Mouse (Mus musculus): ENCODE results near the gene Tmem233.

Gene Tmem233

GRCm38 (mm10) chr5:116004271-116004670 lies 78.8 kb downstream of the Tmem233 start:
- DNase-seq (ENCODE audit: low spot score), result no peak

- no peak for DNase-seq (ENCODE audit: low spot score)
These were observed 79.2 kb downstream of the Tmem233 start for GRCm38 (mm10) chr5:116003825-116004224.

GRCm38 (mm10) chr5:116003154-116003553 lies 79.9 kb downstream of the Tmem233 start:
- no peak for DNase-seq (ENCODE audit: low spot score)

- no peak for DNase-seq (ENCODE audit: low spot score)
These were observed 85.7 kb downstream of the Tmem233 start for GRCm38 (mm10) chr5:115997376-115997775.

- DNase-seq (ENCODE audit: low spot score), result no peak
These were observed 88.9 kb downstream of the Tmem233 start for GRCm38 (mm10) chr5:115994101-115994500.

GRCm38 (mm10) chr5:115991717-115992116 lies 91.3 kb downstream of the Tmem233 start:
- DNase-seq (ENCODE audit: low spot score), result no peak

Measured in yolk sac, embryonic 10.5 days (tissue).